Mouse (Mus musculus): ENCODE data around the gene Lactbl1.

Lactbl1 gene

GRCm38 (mm10) chr4:136622388-136622787 lies at the start of gene Lactbl1:
Gene Lactbl1 (plus strand): TSS chr4:136622621.
- DNase-seq (ENCODE audit: low spot score in 2 of 2), result no peak

GRCm38 (mm10) chr4:136581885-136582284 lies 40.5 kb upstream of the Lactbl1 start:
- DNase-seq (ENCODE audit: low spot score in 2 of 2), result no peak

- no peak for DNase-seq (ENCODE audit: low spot score in 2 of 2)
These were observed 35.1 kb upstream of the Lactbl1 start for GRCm38 (mm10) chr4:136587221-136587827.

DNA sequence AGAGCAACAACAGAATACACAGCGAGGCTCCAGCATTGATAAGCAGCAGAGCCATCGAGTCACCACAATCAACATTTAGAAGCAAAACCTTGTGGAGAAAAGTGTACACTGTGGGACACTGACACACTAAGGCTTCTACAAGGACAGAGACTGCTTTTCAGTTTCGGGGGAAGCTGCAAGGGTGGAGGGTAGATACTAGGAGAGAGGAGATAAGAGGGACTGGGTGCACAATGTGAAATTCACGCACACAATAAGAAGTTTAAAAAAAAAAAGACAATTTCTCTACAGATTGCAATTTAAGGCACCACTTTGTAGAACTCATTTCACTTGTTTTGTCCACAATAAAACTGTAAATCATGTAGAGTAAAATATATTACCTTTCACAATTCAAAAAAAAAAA lies 34.4 kb upstream of the Lactbl1 start:
- DNase-seq (ENCODE audit: low spot score in 2 of 2), result no peak

DNA sequence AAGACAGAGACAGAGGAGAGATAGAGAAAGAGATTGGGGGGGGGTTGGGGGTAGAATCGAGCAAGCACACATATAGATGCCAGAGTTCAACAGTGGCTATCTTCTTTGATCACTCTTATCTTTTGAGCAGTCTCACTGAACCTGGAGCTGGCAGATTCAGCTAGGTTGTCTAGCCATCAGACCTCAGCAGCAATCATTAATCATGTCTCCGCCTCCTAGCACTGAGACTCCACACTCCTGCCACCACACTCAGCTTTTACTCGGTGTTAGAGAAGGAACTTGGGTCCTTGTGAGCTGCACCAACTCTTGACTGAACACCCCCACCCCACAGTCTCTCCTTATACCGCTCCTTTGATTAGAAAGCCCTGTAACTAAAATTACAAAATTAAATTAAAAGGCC lies 30.3 kb upstream of the Lactbl1 start:
- DNase-seq (ENCODE audit: low spot score in 2 of 2), result no peak

DNA sequence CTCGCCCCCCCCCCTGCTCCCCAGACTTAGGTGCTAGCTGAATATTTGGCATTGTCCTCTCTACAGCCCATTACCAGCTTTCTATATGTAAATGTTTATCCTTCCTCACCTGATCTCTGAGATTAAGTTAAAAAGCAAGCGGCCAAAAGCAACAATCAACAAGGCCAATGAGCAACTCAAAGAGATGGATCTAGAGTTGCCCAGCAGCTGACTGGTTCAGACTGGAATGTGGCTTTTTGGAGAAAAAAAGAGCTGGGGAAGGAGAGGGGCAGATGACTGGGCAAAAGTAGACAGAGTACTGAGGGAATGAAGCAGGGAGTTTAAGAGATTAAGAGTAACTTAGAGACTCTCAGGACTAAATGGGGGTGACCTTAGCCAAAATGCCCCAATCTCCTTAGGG lies 28.4 kb upstream of the Lactbl1 start:
- DNase-seq (ENCODE audit: low spot score in 2 of 2), result no peak

DNA sequence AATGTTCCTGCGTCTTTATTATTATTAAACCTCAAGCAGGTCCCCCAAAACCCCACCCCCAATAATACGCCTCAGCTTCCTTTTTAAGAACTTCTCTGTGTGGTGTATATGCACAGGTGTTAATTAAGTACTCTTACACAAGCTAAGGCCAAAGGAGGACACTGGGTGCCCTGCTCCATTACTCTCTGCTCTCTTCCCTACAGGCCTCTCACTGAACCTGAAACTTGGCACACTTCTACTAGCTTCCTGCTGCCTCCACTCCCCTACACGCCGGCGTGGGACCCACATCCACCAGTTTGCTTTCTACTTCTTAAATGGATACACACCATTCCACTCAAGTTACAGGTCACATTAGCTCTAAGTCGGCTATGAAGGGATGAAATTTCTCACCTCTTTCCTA lies 27.2 kb upstream of the Lactbl1 start:
- DNase-seq (ENCODE audit: low spot score in 2 of 2), result no peak

DNA sequence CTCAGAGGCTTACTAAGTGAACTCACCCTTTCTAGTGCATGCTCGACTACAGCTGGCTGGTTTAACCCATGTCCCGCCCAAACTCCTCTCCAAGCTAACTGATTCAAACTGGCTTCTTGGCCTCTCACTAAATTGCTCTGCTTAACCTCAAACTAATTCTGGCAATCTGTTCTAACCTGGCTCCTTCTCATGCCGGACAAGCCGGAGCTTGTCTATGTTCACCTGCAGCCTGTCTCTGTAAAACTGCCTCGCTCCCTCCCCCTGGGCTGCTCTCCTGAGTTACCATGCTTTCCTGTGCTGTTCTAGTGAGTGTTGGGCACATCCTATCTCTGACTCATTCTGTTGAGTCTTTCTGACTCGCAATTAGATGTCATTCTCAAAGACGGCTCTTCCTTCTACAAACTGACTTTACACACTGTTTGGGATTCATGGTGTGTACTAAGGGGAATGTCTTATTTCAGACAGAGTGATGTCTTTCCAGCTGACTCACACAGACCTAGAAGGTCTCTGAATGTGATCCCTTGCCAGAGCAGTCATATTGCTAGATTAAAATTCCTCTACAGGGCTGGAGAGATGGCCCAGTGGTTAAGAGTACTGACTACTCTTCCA lies 24.0 kb upstream of the Lactbl1 start:
- DNase-seq (ENCODE audit: low spot score in 2 of 2), result no peak

DNA sequence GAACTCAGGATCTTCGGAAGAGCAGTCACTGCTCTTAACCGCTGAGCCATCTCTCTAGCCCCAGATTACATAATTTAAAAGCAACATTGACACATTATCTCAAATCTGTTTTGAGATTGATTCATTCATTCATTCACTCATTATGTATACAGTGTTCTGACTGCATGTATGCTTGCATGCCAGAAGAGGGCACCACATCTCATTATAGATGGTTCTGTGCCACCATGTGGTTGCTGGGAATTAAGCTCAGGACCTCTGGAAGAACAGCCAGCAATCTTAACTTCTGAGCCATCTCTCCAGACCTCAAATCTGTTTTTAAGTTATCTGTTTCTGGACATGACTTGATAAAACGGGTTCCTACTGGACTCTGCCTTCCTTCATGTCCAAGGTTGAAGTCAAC lies 22.6 kb upstream of the Lactbl1 start:
- DNase-seq (ENCODE audit: low spot score in 2 of 2), result no peak

DNA sequence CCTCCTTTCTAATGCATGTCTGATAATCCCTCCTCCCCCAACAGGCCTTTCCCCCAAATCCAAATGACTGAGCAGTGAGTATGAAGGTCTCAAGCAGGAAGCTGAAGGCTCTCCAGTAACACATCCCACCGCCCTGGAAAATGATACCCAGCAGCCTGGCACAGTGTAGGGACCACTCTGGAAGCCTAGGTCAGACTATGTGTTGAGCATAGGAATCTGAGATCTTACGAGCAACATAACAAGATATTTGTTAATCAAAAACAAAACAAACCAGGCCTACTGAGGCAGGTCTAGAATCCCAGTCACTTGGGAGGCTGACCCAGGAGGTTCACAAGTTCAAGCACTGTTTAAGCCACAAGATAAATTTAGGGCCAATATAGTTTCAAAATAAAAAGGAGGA lies 21.9 kb upstream of the Lactbl1 start:
- DNase-seq (ENCODE audit: low spot score in 2 of 2), result no peak

DNA sequence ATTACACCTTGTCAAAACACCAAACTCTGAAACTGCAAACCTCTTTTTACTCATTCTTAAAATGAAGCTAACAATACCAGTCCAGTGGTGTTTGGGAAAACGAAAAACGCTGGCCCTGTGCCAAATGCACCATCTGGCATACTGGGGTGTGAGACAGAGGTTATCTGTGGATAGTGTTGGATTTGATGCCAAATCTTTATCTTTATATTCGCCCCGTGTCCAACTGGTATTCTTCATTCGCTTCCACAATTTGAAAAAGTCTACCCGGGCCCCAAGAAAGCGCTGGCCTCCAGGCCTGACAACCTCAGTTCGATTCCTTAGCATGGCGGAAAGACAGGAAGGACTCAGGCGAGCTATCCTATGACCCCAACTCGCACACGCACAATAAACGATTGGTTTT lies 20.9 kb upstream of the Lactbl1 start:
- DNase-seq (ENCODE audit: low spot score in 2 of 2), result peak in 1 of 2 experiments; percentile 25

- peak in 1 of 2 experiments; percentile 16 for DNase-seq (ENCODE audit: low spot score in 2 of 2)
These were observed 20.3 kb upstream of the Lactbl1 start for GRCm38 (mm10) chr4:136602018-136602554.

- peak; percentile 88 to 91 for DNase-seq (ENCODE audit: low spot score in 2 of 2)
These were observed 19.9 kb upstream of the Lactbl1 start, which contains the start of gene Kdm1a for GRCm38 (mm10) chr4:136602568-136602967. Gene Kdm1a (minus strand): TSS chr4:136602723.

GRCm38 (mm10) chr4:136605756-136606485 lies 16.5 kb upstream of the Lactbl1 start:
- no peak for DNase-seq (ENCODE audit: low spot score in 2 of 2)

DNA sequence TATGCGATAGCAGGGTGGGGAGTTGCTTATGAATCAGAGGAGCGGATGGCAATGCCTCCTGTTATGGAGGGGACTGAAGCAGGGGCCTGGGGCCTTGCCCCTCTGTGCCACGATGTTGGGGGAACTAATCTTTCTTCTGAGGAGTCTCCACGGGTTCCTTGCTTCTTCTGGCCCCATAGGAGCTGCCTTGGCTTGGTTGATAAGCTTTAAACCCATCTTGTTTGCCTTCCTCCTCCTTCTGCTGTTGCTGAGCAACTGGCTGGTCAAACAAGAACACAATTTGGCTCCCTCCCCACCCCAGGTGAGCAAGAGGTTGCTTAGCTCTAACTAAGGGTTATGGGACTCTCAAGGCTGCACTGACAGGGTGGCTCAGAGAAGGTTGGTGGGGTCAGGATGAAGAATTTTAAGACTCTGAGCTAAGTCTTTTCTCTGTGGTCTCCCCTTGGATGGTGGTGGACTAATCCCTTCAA lies 12.0 kb upstream of the Lactbl1 start, which contains the start of gene Tex46:
Gene Tex46, plus strand, starts transcription at position 51 of the 470 bp plus-strand sequence.
- DNase-seq (ENCODE audit: low spot score in 2 of 2), result no peak

GRCm38 (mm10) chr4:136613657-136614056 lies 8.8 kb upstream of the Lactbl1 start:
- DNase-seq (ENCODE audit: low spot score in 2 of 2), result no peak

GRCm38 (mm10) chr4:136621336-136621735 lies 1.1 kb upstream of the Lactbl1 start:
- no peak for DNase-seq (ENCODE audit: low spot score in 2 of 2)

DNA sequence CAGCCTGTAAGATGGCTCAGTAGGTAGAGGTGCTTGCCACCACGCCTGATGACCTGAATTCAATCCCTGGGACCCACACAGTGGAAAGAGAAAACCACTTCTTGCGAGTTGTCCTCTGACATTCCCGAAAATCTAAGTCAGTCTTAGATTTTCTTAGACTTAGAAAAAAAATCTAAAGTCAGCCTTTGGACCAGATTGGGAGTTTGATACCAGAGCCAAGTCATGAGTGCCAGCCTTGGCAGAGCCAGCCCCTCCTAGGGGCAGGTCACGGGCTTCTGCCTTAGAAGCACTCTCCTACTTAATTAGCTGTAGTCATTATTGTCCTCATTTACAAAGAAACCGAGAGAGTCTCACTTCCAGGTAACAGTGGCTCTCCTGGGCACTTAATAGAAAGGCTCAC lies 465 bp upstream of the Lactbl1 start:
- no peak for DNase-seq (ENCODE audit: low spot score in 2 of 2)

DNA sequence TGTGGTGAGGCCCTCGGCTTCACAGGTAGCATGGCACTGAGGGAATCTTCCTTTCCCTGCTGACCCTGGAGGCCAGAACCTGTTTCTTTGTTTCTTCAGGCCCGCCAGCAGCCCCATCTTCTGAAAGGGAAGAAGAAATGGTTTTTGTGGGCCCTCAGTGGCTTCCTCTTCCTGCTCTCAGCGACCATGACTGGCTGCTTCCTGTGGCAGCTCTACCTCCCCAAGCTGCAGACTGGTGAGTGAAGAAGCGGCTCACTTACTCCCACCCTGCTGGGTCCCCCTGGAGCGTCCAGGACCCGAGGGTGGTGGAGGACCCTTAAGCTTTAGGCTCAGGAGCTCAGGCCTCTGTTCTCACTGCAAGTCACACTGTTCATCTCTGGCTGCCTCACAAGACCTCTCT lies 4.2 kb downstream of the Lactbl1 start:
- DNase-seq (ENCODE audit: low spot score in 2 of 2), result no peak

- no peak for DNase-seq (ENCODE audit: low spot score in 2 of 2)
These were observed 9.0 kb downstream of the Lactbl1 start for GRCm38 (mm10) chr4:136631237-136631994.

GRCm38 (mm10) chr4:136635995-136636394 lies 13.6 kb downstream of the Lactbl1 start:
- DNase-seq (ENCODE audit: low spot score in 2 of 2), result no peak

GRCm38 (mm10) chr4:136636511-136636910 lies 14.1 kb downstream of the Lactbl1 start:
- DNase-seq (ENCODE audit: low spot score in 2 of 2), result no peak

All from right cerebral cortex, postnatal 36 days (tissue).